Mouse (Mus musculus) adrenal gland, postnatal 36 days (tissue): ENCODE measurements at regions not wholly inside any gene's neighbourhood (a gene's known extent, or its start where the extent isn't known, plus 50 kb on each side); places are given as distances from the start of the nearest gene placed in this dataset.
"Not testable (repeated sequence)": the region's sequence is repeated elsewhere in the genome, so short reads cannot be mapped to it uniquely, and the experiment has no call there.

Experiments
- DNase-seq, 2 experiments: peaks; one replicate each; pipeline ENCODE4 v3.0.0; 2021; ENCODE audit warnings: mixed read lengths in 1 of 2

GRCm38 (mm10) chr19:35890191-35890590 lies 167.1 kb downstream of the Htr7 start:
- DNase-seq, result no peak

- no peak for DNase-seq
Measured at GRCm38 (mm10) chr19:35886270-35886669, 171.0 kb downstream of the Htr7 start.

GRCm38 (mm10) chr19:35881810-35882485 lies 175.4 kb downstream of the Htr7 start:
- no peak for DNase-seq

GRCm38 (mm10) chr19:35875464-35875863 lies 181.8 kb downstream of the Htr7 start:
- DNase-seq, result no peak

- no peak for DNase-seq
Measured at GRCm38 (mm10) chr19:35870720-35871119, 186.6 kb downstream of the Htr7 start.

- no peak for DNase-seq
Measured at GRCm38 (mm10) chr19:35868543-35868942, 188.8 kb downstream of the Htr7 start.

- DNase-seq, result no peak
Measured at GRCm38 (mm10) chr19:35863049-35863448, 194.3 kb downstream of the Htr7 start.

GRCm38 (mm10) chr19:35861421-35861820 lies 195.9 kb downstream of the Htr7 start:
- peak in 1 of 2 experiments; percentile 9 for DNase-seq

- peak; percentile 6 to 9 for DNase-seq
Measured at GRCm38 (mm10) chr19:35832992-35833391, 224.3 kb downstream of the Htr7 start.

- no peak for DNase-seq
Measured at GRCm38 (mm10) chr19:35826074-35826473, 231.2 kb downstream of the Htr7 start.

GRCm38 (mm10) chr19:35819626-35820025 lies 237.7 kb downstream of the Htr7 start:
- DNase-seq, result no peak

GRCm38 (mm10) chr19:35794661-35795060 lies 262.6 kb downstream of the Htr7 start:
- DNase-seq, result no peak

GRCm38 (mm10) chr19:35787246-35788021 lies 269.9 kb downstream of the Htr7 start:
- no peak for DNase-seq

GRCm38 (mm10) chr19:35761750-35762149 lies 295.6 kb downstream of the Htr7 start:
- not testable (repeated sequence) for DNase-seq

GRCm38 (mm10) chr19:35759701-35760100 lies 297.6 kb downstream of the Htr7 start:
- peak in 1 of 2 experiments; percentile 1 for DNase-seq

GRCm38 (mm10) chr19:35755494-35755893 lies 301.8 kb downstream of the Htr7 start:
- DNase-seq, result no peak

GRCm38 (mm10) chr19:35735754-35736153 lies 321.6 kb downstream of the Htr7 start:
- DNase-seq, result no peak

- DNase-seq, result no peak
Measured at GRCm38 (mm10) chr19:35728436-35729060, 328.8 kb downstream of the Htr7 start.
